Mouse (Mus musculus) heart, embryonic 14.5 days (tissue): ENCODE data around the gene Wbp11. TPM values are rescaled to one million over a fixed set of nuclear protein-coding genes. Genes with fewer than 3 reads are reported as not detected.
A peak's percentile ranks its signal among the peaks of the same experiment; 100 is the strongest.

ENCODE experiments used
- ATAC-seq: fragments of 200-750 bp; cut with Nextera tagmentation; 2 replicates; pipeline ENCODE4 v1.8.0; 2017; ENCODE audit warnings: low read depth, moderate TSS enrichment; ENCODE audit not compliant: insufficient number of reproducible peaks, insufficient read depth, low FRiP score
- H3K27ac ChIP-seq, 2 experiments: fragments of 200-500 bp in 1 of 2; fragments of 300-500 bp in 1 of 2; sonication (generic) in 1 of 2; replicated peaks in 1 of 2; 2 replicates each; pipeline ENCODE4 v1.5.1; 2012 to 2014; ENCODE audit warnings: low read depth in 2 of 2, low read length in 2 of 2, control low read depth in 1 of 2, mild to moderate bottlenecking in 1 of 2, mixed read lengths in 1 of 2; ENCODE audit not compliant: control insufficient read depth in 1 of 2, insufficient read depth in 1 of 2
- H3K27me3 ChIP-seq: fragments of 300-500 bp; sonication (generic); 2 replicates; pipeline ENCODE4 v1.6.1; 2014; ENCODE audit warnings: mild to moderate bottlenecking, low read length, control low read depth; ENCODE audit not compliant: control insufficient read depth, insufficient read depth
- H3K36me3 ChIP-seq: fragments of 300-500 bp; sonication (generic); 2 replicates; pipeline ENCODE4 v1.6.1; 2014; ENCODE audit warnings: mild to moderate bottlenecking, control low read depth, low read length, mixed read lengths; ENCODE audit not compliant: control insufficient read depth, insufficient read depth
- H3K4me1 ChIP-seq, 2 experiments: fragments of 200-500 bp in 1 of 2; fragments of 300-500 bp in 1 of 2; sonication (generic) in 1 of 2; 2 replicates each; pipeline ENCODE4 v1.6.1; 2012 to 2014; ENCODE audit warnings: low read length in 2 of 2, control low read depth in 1 of 2, mixed read lengths in 1 of 2; ENCODE audit not compliant: control insufficient read depth in 2 of 2, insufficient read depth in 2 of 2
- H3K4me2 ChIP-seq: fragments of 300-500 bp; sonication (generic); 2 replicates; pipeline ENCODE4 v1.6.1; 2014; ENCODE audit warnings: mild to moderate bottlenecking, low read length
- H3K4me3 ChIP-seq, 2 experiments: fragments of 200-500 bp in 1 of 2; fragments of 300-500 bp in 1 of 2; sonication (generic) in 1 of 2; 2 replicates each; pipeline ENCODE4 v1.5.1; 2012 to 2014; ENCODE audit warnings: low read length in 2 of 2, mild to moderate bottlenecking in 2 of 2, control low read depth in 1 of 2, low read depth in 1 of 2, moderate library complexity in 1 of 2; ENCODE audit not compliant: control insufficient read depth in 1 of 2, insufficient read depth in 1 of 2
- H3K9ac ChIP-seq: fragments of 300-500 bp; sonication (generic); 2 replicates; pipeline ENCODE4 v1.6.1; 2014; ENCODE audit warnings: mild to moderate bottlenecking, low read length
- H3K9me3 ChIP-seq: fragments of 300-500 bp; sonication (generic); 2 replicates; pipeline ENCODE4 v1.6.1; 2016; ENCODE audit warnings: low read length, control low read depth; ENCODE audit not compliant: control insufficient read depth
- WGBS: fragments of 180-500 bp; shearing (Covaris S2); extraction: QIAGEN DNeasy Blood & Tissue Kit; methylation state at CpG from one replicate; pipeline ENCODE4 v1.1.7; 2014; 5-methylcytosine and 5-hydroxymethylcytosine counted together
- polyA plus RNA-seq: library from polyadenylated mRNA; unstranded; fragments of >200 nt; fragmentation: Nextera tagmentation; extraction: Ambion mirVana; gene quantifications from 2 replicates; pipeline ENCODE4 v1.2.1, GENCODE M21; 2014

Wbp11 gene
- polyA plus RNA-seq, 1 experiment from 2014 or later, result 67.7 TPM

DNA sequence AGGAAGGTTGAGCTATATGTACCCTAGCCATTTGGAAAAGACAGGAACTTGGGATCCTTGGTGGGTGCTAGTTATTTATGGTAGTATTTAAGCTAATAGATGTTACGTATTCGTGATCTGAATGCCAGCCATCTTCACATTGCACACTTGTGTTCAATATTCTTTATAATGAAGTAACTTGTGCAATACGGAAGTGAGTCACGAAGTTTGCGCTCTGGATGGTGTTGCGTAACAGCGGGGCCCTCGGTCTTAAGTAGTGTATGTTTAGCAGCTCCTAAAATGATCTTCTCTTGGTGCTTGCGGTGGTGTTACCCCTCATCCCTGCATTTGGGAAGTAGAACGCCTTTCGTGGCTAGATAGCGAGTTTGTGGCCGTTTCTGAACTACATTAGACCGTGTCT lies 19.0 kb downstream of the Wbp11 start:
- Histone ChIP-seq H3K27me3 (no peaks in the 10 kb centered on the region), H3K4me3 (peak overlapping the region; percentile 77 to 90), H3K27ac (no peak overlapping the region), H3K4me1 (peaks cover 7 to 14% of the 10 kb centered on the region in 2 experiments), H3K4me2 (peak overlapping the region; percentile 91), H3K9me3 (no peaks in the 10 kb centered on the region), H3K36me3 (peaks cover 24% of the 10 kb centered on the region), H3K9ac (peak overlapping the region; percentile 78)
- ATAC-seq, result no peak
- 23% methylated on average over 14 of the region's 14 CpGs for WGBS

DNA sequence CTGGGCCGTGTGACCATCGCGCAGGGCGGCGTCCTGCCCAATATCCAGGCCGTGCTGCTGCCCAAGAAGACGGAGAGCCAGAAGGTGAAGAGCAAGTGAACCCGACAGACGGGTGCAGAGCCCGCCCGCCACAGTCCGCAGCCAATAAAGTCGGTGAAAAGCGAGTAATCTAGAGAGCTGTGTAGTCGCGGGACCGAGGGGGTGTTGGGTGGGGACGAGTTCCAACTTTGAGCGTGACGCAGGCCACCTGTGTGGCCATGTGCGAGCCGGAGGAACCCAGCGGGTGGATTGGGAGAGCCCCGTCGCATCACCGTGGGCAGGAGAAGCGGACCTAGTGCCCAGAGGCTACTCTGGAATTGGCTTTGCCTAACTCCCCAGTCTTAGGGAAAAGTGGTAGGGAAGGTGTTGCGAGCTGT lies 19.4 kb downstream of the Wbp11 start:
- ATAC-seq, result peak; percentile 5; the same call in 1 of the 2 replicates
- peaks cover 7 to 14% of the 10 kb centered on the region in 2 experiments for H3K4me1 ChIP-seq
- peak overlapping the region in 1 of 2 experiments; percentile 33; a peak in 1 of 4 replicates for H3K27ac ChIP-seq
- H3K4me2 ChIP-seq, result peak overlapping the region; percentile 91
- peaks cover 20% of the 10 kb centered on the region for H3K36me3 ChIP-seq
- H3K27me3 ChIP-seq, result no peaks in the 10 kb centered on the region
- no peaks in the 10 kb centered on the region for H3K9me3 ChIP-seq
- peak overlapping the region; percentile 77 to 90 for H3K4me3 ChIP-seq
- peak overlapping the region; percentile 78 for H3K9ac ChIP-seq
- WGBS, result under 1% methylated on average over 28 of the region's 28 CpGs

DNA sequence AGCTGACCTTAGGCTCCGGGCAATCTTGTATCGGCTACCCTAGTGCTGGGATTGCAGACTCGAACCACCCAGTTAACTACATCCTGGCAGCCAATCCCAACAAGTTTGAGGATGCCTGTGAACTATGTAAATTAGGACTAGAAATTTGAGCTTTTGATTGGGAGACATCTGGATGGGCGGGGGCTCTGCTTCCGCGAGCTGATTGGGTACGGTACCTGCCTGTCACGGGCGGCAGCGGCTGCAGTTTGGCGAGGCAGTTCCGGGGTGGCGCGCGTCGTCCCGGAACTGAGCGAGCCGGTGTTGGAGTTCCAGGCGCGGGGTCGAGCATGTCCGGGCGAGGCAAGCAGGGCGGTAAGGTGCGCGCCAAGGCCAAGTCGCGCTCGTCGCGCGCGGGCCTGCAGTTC lies 20.0 kb downstream of the Wbp11 start, which contains the start of gene H2afj:
Gene H2afj, plus strand, starts transcription at position 231 of the 404 bp plus-strand sequence.
- under 1% methylated on average over 34 of the region's 34 CpGs for WGBS
- ATAC-seq, result peak; percentile 88
- Histone ChIP-seq H3K27ac (peak within 1 kb of the TSS; percentile 52 to 71; a peak in 3 of 4 replicates), H3K4me2 (peak within 1 kb of the TSS; percentile 91), H3K9ac (peak within 1 kb of the TSS; percentile 78), H3K4me1 (peaks cover 7 to 18% of the 10 kb centered on the region in 2 experiments), H3K27me3 (no peaks in the 10 kb centered on the region), H3K36me3 (peaks cover 13% of the 10 kb centered on the region), H3K4me3 (peak within 1 kb of the TSS; percentile 77 to 90), H3K9me3 (no peaks in the 10 kb centered on the region)

DNA sequence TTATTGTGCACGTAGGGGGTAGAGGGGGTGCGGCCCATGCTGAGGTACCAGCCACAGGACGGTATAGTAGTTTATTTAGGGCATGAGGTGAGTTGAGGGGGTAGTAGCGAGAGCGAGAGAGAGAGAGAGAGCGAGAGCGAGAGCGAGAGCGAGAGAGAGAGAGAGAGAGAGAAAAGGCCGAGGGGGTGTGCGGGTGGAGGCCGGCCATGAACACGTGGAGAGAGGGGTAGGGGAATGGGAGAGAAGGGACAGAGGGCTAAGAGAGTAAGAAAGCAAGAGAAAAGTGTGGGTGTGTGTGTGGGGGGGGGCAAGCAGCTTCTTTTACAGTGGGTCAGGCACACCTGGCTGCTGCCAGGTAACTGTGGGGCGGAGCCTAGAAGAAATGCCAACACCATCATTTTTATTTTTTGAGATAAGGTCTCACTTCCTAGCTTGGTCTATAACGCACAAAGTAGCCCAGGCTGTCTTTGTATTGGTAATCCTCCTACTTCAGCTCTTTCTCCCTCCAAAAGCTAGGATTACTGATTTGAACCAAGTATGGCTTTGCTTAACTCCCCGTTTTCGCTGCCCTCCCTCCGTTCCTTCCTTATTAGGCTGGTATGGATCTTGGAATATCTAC lies 20.5 kb downstream of the Wbp11 start:
- Histone ChIP-seq H3K4me1 (peaks cover 7 to 21% of the 10 kb centered on the region in 2 experiments), H3K9me3 (no peaks in the 10 kb centered on the region), H3K4me3 (peak overlapping the region; percentile 37 to 77), H3K36me3 (peaks cover 8% of the 10 kb centered on the region), H3K27ac (peak overlapping the region; percentile 52 to 71; a peak in 3 of 4 replicates), H3K4me2 (peak overlapping the region; percentile 91), H3K9ac (peak overlapping the region; percentile 67), H3K27me3 (no peaks in the 10 kb centered on the region)
- ATAC-seq, result no peak
- WGBS, result 24% methylated on average over 18 of the region's 18 CpGs

- peaks cover 7 to 21% of the 10 kb centered on the region in 2 experiments for H3K4me1 ChIP-seq
- WGBS, result 79% methylated on average over 5 of the region's 5 CpGs
- H3K4me3 ChIP-seq, result no peak overlapping the region
- peaks cover 1% of the 10 kb centered on the region; the same call in 1 of the 2 replicates for H3K36me3 ChIP-seq
- no peak overlapping the region for H3K27ac ChIP-seq
- no peaks in the 10 kb centered on the region for H3K9me3 ChIP-seq
- H3K9ac ChIP-seq, result no peak overlapping the region
- H3K4me2 ChIP-seq, result peak overlapping the region; percentile 91; the same call in 1 of the 2 replicates
- H3K27me3 ChIP-seq, result no peaks in the 10 kb centered on the region
- no peak for ATAC-seq
These were observed 21.2 kb downstream of the Wbp11 start for GRCm38 (mm10) chr6:136806819-136807218.

- H3K27me3 ChIP-seq, result no peaks in the 10 kb centered on the region
- H3K4me2 ChIP-seq, result no peak overlapping the region; the same call in 1 of the 2 replicates
- no peak overlapping the region for H3K9ac ChIP-seq
- no peak overlapping the region for H3K4me3 ChIP-seq
- peaks cover 7 to 21% of the 10 kb centered on the region in 2 experiments for H3K4me1 ChIP-seq
- no peak for ATAC-seq
- 82% methylated on average over 1 of the region's 1 CpGs for WGBS
- H3K36me3 ChIP-seq, result no peaks in the 10 kb centered on the region
- H3K9me3 ChIP-seq, result no peaks in the 10 kb centered on the region
- H3K27ac ChIP-seq, result peak overlapping the region in 1 of 2 experiments; percentile 100; a peak in 1 of 4 replicates
These were observed 22.6 kb downstream of the Wbp11 start for GRCm38 (mm10) chr6:136805409-136805775.

DNA sequence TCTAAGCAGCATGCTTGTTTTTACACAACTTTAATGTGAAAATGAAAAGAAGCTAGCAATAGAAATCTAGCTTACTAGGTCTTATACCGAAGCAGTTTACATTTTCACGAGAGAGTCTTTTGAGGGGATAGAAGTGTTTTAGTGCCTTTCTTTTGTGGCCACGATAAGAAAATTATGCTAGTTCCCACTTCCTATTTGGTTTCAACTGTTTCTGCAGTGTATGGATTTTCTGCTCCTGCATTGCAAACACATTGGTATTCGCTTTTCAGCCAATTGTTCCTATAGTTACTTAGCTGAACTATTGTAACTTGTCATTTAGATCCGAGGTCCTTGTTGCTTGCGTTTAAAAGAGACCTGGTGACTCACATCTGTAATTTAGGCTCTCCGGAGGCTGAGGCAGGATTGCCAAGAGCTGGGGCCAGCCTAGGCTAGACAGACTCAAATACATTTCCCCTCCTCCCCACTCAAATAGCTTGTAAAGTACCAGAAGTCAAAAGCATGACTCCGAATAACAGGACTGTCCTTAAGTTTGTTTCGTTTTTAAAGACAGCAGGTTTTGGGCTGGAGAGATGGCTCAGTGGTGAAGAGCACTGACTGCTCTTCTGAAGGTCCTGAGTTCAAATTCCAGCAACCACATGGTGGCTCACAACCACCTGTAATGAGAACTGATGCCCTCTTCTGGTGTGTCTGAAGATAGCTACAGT lies 23.2 kb downstream of the Wbp11 start:
- no peaks in the 10 kb centered on the region for H3K9me3 ChIP-seq
- peaks cover 7 to 21% of the 10 kb centered on the region in 2 experiments for H3K4me1 ChIP-seq
- peak overlapping the region in 1 of 2 experiments; percentile 82; a peak in 2 of 4 replicates for H3K4me3 ChIP-seq
- H3K36me3 ChIP-seq, result no peaks in the 10 kb centered on the region
- H3K27me3 ChIP-seq, result no peaks in the 10 kb centered on the region
- peak overlapping the region; percentile 99 for H3K9ac ChIP-seq
- peak overlapping the region; percentile 38 to 100 for H3K27ac ChIP-seq
- ATAC-seq, result no peak
- H3K4me2 ChIP-seq, result peak overlapping the region; percentile 97
- 30% methylated on average over 9 of the region's 9 CpGs for WGBS
